Mouse (Mus musculus) cerebellum, postnatal 25 days (tissue): ENCODE results near the gene Sec14l1.

ENCODE experiments used
- DNase-seq, 2 experiments: peaks; one replicate each; pipeline ENCODE4 v3.0.0; 2021; ENCODE audit warnings: mixed read lengths in 2 of 2

Sec14l1 gene

DNA sequence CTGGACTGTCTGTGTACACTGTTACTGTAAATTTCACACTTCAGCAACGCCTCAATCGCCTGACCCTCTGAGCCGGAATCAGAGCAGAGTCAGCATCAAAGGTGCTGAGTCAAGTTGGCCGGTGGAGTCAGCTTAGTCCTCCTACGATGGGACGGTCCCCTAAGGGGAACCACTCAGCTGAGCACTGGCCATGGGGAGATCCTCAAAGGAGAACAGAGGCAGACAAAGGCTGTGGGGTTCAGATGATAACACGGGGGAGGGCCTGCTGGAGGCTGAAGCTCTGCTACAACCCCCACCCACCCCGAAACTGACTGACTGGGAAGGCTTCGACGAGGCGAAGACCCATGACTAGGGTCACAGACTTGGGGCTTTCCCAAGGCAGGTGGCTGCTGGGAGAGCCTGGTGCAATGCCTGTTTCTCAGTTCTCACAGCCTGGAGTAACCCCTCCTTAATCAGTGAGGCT, 79.5 kb downstream of the Sec14l1 start:
- no peak for DNase-seq

- DNase-seq = no peak
These were observed 80.6 kb downstream of the Sec14l1 start for GRCm38 (mm10) chr11:117195616-117196015.

DNA sequence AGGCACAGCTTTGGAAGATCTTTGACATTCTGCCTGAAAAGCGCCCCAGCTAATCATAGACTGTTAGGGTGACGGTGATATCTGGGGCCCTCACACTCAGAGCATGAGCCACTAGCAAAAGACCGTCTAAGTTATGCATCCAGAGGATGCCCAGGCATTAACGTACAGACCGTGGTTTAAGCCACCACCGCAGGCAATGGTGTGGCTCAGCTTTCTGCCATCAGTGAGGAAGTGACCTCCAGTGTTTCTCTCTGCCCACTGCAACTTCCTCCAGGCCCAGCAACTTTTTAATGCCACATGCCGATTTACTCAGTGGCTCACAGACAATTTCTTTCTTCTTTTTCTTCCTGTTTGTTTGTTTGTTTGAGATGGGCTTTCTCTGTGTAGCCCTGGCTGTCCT, 81.7 kb downstream of the Sec14l1 start:
- no peak for DNase-seq

DNA sequence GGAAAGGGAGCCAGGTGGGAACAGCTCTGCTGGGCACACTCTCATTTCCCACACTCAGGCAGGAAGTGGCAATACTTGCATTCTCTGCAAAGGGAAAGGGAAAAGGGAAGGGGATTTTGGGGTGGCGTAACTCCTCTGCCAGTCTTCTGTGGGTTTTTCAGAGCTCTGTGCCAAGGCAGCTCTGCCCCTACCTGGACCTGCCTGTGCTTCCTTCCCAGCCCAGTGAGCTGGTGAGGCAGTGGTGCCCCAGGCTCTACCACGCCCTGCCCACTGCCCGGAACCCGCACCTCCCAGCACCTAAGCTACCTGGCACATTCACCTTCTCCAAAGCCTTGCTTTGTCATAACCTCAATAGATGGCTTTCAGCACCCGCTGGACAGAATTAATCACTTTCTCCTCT, 83.2 kb downstream of the Sec14l1 start:
- DNase-seq = no peak

GRCm38 (mm10) chr11:117199282-117200175, 84.6 kb downstream of the Sec14l1 start, which contains the start of gene Sept9:
TSS of gene Sept9 (plus strand) at chr11:117199661.
- DNase-seq = peak in 1 of 2 experiments; percentile 12

DNA sequence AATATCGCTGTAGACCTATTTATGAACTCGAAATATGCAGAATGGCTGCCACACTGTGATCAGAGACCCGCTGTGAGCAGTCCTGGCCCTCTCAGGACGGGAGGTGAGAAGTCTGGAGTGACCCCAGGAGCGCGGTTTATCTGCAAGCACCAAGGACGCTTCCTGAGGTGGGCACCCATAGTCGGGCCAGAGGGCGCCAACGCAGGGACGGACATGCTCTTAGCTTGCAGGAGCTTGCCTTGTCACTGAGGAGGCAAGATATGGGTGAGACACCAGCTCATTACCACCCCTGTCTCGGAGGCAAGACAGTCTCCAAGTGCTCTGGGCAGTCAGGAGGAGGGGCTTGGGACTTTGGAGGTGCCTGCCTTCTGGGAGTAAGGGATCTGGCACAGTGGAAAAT, 86.9 kb downstream of the Sec14l1 start:
- no peak for DNase-seq

DNA sequence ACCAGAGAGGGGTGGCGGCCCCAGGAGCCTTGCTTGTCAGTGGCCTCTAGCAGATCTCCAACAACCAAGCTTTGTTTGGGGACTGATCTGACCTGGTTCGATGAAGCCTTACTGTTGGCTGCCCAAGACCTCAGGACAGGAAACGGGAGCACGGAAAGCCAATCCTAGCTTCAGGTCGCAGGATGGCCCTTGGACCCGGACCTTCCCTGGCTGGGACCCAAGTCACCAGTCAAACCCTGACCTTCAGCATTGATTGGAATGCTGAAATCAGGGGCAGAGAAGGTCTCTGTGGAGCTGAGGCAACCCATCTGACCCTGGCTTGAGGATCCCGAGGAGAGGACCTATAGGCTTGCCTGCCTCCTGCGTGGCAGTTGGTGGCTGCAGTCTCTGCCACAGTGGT, 89.6 kb downstream of the Sec14l1 start:
- DNase-seq = no peak

- peak in 1 of 2 experiments; percentile 22 for DNase-seq
These were observed 90.1 kb downstream of the Sec14l1 start for GRCm38 (mm10) chr11:117205042-117205441.

GRCm38 (mm10) chr11:117205447-117205846, 90.5 kb downstream of the Sec14l1 start:
- no peak for DNase-seq

DNA sequence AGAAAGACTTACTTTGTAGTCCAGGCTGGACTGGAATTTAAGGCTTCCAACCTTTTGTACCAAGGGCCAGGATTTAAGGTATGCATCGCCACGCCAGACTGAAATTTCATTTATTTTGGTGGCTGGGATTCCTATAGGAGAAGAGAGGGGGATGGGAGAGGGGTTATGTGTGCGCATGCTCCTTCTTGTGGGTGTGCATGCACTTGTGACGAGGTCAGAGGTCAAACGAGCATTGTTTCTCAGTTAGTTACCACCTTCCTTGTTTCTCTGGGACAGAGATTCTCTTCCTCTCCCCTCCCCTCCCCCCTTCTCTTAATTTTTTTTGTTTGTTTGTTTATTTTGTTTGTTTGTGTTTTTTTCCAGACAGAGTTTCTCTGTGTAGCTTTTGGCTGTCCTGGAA, 92.5 kb downstream of the Sec14l1 start:
- DNase-seq = no peak

DNA sequence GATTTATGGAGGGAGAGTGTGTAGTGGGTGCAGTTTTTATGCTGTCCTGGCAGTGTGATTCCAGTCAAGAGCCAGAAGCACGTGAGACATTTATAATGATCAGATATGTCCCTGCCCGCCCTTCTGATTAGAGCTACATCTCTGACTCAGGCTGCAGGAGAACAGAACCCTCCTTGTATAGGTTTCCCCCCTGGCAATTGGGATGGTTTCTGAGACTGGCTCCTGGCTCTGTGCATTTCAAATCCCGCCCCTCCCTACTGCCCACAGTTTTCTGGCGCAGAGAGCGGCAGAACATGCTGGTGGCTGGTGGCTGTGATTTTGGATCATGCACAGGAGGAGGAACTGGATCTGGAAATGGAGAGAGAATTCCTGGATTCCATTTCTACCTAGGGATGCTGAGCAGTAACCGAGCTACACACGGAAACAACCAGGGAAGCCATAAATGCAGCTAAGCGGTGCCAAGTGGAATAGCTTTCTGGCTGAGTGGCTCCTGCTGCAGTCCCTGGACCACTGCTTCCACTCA, 93.2 kb downstream of the Sec14l1 start:
- peak; percentile 44 to 57 for DNase-seq
